Mouse (Mus musculus) monocyte, adult 59 days (primary cell): ENCODE results near the gene Palm2. TPM values are rescaled to one million over a fixed set of nuclear protein-coding genes. Genes with fewer than 3 reads are reported as not detected.

ENCODE experiments used
- total RNA-seq, 2 experiments: library from RNA; stranded (reverse); gene quantifications; one replicate each; pipeline ENCODE4 v1.2.4; 2023

Gene Palm2
- total RNA-seq, result not detected

DNA sequence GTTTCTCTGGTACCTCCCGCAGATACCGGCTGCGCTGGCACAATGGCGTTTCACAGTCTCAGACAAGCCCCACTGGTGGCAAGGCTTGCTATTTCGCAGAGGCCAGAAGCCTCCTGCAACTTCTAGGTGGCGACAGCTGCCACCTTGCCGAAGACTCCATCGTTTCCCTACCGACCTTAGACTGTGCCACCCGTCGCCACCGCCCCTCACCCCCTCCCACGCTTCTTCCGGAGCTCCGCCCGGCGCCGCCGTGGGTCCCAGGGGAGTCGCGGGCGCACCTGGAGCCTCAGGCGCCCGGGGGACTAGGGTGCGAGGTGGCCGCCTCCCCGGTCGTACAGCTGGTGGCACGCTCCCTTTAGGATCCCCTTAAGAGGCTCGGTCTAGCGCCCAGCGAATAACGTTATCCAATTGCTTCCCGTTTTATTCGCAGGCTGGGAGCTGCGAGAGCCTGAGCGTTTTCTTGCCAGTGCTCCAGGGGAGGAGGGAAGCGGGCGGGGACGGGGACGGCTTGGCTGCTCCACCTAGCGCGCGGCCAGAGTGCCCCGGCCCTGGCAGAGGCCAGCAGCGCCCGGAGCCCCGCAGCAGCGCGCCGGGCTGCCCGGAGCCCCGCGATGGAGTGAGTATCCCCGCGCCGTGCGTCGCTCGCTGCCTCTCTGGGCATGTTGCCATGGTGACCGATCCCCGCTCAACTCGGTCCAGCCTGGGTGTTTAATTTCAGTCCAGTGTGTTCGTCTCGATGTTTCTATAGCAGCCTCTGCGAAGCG lies at the start of gene Palm2:
Gene Palm2, plus strand, starts transcription at position 307 of the 764 bp plus-strand sequence.

DNA sequence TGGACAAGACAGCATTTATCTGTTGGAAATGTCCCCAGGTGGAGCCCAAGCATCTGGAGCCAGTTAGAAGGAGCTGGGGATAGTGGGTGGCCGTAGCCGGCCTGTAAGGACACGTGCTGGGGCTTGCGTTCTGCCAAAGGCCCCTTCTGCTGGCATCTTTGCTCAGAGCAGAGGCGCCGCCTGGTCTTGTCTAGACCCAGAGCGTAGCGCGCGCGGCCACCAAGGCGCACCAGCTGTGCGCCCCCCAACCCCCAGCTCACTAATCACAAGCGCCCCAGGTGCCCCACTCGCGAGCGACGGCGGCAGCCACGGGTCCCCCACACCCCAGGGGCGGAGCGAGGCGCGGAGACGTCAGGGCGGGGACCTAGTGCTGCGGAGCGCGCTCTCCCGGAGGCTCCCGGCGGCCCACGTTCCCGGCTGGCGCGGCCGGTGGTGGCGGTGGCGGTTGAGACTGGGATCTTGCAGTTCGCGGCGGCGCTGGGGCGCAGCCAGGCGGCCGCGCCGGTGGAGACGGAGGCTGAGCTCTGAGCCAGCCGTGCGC lies 133.7 kb downstream of the Palm2 start, which contains the start of gene Pakap:
Gene Pakap, plus strand, starts transcription at position 514 of the 541 bp plus-strand sequence.

DNA sequence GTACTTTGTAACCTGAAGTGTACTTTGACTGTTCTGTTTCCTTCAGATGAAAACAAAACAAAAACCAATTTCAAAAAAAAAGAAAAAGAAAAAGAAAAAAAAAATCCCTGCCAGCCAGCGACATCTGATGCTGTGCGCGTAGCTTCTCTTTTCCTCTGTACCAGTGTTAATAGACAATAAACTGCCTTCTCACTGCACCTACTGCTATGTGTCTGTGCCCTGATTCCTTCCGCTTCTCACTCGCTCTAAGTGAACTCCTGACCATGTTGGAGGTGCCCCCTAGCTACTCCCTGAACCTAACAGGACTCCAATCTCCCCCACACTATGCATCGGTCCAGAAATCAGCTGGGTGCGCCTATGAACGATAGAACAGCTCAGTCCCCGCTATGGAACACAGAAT lies 283.3 kb downstream of the Palm2 start, which contains the start of gene Akap2:
Gene Akap2, plus strand, starts transcription at position 304 of the 400 bp plus-strand sequence.

Other genes starting within 250 kb of the Palm2 start
- under 1 TPM in 1 of 2 experiments, not detected in 1; 0.12 TPM for gene Ptpn3, start 132.4 kb upstream of the Palm2 start, total RNA-seq
- under 1 TPM in 1 of 2 experiments, not detected in 1; 0.43 TPM for gene Pakap, start 133.9 kb downstream of the Palm2 start, total RNA-seq